Mouse (Mus musculus) forebrain, embryonic 13.5 days (tissue): ENCODE measurements at regions not wholly inside any gene's neighbourhood (a gene's known extent, or its start where the extent isn't known, plus 50 kb on each side); places are given as distances from the start of the nearest gene placed in this dataset.

Source experiments
- ATAC-seq: fragments of 200-750 bp; cut with Nextera tagmentation; 2 replicates; pipeline ENCODE4 v1.8.0; 2017
- H3K27ac ChIP-seq: fragments of 300-500 bp; sonication (generic); 2 replicates; pipeline ENCODE4 v1.5.1; 2015; ENCODE audit warnings: inconsistent platforms, mild to moderate bottlenecking, moderate library complexity
- H3K27me3 ChIP-seq: fragments of 300-500 bp; sonication (generic); 2 replicates; pipeline ENCODE4 v1.6.1; 2015; ENCODE audit warnings: mild to moderate bottlenecking, inconsistent platforms
- H3K36me3 ChIP-seq: fragments of 300-500 bp; sonication (generic); 2 replicates; pipeline ENCODE4 v1.6.1; 2015; ENCODE audit warnings: mild to moderate bottlenecking, inconsistent platforms; ENCODE audit not compliant: poor library complexity, severe bottlenecking
- H3K4me1 ChIP-seq: fragments of 300-500 bp; sonication (generic); 2 replicates; pipeline ENCODE4 v1.6.1; 2015; ENCODE audit warnings: inconsistent platforms
- H3K4me2 ChIP-seq: fragments of 300-500 bp; sonication (generic); 2 replicates; pipeline ENCODE4 v1.6.1; 2015; ENCODE audit warnings: inconsistent platforms, mild to moderate bottlenecking, moderate library complexity
- H3K4me3 ChIP-seq: fragments of 300-500 bp; sonication (generic); 2 replicates; pipeline ENCODE4 v1.5.1; 2015; ENCODE audit warnings: mild to moderate bottlenecking, inconsistent platforms
- H3K9ac ChIP-seq: fragments of 300-500 bp; sonication (generic); 2 replicates; pipeline ENCODE4 v1.6.1; 2015; ENCODE audit warnings: mild to moderate bottlenecking, inconsistent platforms
- H3K9me3 ChIP-seq: fragments of 300-500 bp; sonication (generic); replicated peaks from 2 replicates; pipeline ENCODE4 v1.6.1; 2016; ENCODE audit warnings: inconsistent platforms
- WGBS: fragments of 180-500 bp; shearing (Covaris S2); methylation state at CpG from one replicate; pipeline ENCODE4 v1.1.7; 2015; 5-methylcytosine and 5-hydroxymethylcytosine counted together

DNA sequence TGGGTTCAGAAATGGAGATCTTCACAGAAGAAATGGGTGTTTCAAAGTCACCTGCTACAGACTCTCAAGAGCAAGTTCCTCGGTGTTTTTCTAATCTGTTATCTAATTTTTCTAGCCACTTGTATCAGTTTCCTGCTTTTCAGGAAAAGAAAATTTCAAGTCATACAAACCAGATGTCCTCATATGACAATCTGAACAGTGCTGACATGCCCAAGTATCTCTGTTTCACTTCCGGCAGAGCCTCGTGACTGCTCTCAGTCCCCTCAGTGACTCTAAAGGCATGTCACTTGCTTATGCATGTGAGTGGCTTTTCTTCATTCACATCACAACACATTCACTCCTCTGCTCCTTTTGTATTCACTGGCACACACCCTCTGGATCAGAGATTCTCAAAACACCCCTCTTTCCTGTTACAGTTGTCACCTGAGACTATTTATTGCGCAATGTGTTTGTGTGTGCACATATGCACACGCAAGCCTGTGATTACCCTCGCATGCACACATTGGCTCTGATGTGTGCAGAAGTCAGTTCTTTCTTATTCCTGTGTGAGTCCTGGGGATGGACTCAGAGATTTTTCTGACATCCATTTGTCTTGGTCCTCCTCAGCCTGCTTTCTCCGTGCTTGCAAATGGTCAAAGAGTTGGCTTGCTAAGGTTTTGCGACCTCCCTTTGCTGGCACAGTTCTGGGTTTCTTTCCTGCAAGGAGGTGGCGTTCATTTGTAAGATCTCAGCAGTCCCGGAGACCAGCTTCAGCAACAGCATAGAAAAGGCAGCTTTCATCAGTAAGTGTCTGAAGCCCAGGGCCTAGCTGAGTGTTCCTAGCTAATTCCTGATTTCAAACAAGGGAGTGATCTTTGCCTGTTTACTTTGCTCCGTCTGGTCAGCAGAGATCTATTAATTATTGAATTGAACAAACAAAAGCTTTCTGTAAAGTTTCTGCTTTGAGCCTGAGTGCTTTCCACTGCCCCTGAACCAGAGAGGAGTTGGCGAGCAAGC, 95.6 kb upstream of the Dazl start:
- Histone ChIP-seq H3K4me2 (no peak overlapping the region), H3K9ac (no peak overlapping the region), H3K36me3 (no peaks in the 10 kb centered on the region), H3K4me3 (no peak overlapping the region), H3K9me3 (no peaks in the 10 kb centered on the region), H3K27ac (no peak overlapping the region), H3K27me3 (no peaks in the 10 kb centered on the region), H3K4me1 (no peaks in the 10 kb centered on the region)
- 84% methylated on average over 12 of the region's 12 CpGs for WGBS
- no peak for ATAC-seq

DNA sequence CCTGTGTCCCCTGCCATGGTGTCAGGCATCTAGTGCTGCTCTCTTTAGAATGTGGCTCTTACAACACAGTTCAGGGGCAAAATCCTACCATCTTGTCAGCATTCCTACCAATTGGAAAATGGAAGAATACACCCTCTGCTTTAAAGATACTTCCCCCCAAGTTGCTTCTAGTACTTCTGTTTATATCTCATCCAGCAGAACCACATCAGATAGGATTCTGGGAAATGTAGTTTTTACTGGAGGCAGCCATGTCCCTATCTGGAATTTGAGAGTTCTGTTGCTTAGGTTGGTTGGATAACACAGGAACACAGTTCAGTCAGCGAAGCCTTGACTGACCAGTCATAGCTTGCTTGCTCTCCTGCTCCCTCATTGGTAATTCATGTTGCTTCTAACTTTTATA, 96.7 kb upstream of the Dazl start:
- 74% methylated on average over 1 of the region's 1 CpGs for WGBS
- Histone ChIP-seq H3K9ac (no peak overlapping the region), H3K27me3 (no peaks in the 10 kb centered on the region), H3K27ac (no peak overlapping the region), H3K4me3 (no peak overlapping the region), H3K4me2 (no peak overlapping the region), H3K36me3 (no peaks in the 10 kb centered on the region), H3K9me3 (no peaks in the 10 kb centered on the region), H3K4me1 (no peaks in the 10 kb centered on the region)
- no peak for ATAC-seq

DNA sequence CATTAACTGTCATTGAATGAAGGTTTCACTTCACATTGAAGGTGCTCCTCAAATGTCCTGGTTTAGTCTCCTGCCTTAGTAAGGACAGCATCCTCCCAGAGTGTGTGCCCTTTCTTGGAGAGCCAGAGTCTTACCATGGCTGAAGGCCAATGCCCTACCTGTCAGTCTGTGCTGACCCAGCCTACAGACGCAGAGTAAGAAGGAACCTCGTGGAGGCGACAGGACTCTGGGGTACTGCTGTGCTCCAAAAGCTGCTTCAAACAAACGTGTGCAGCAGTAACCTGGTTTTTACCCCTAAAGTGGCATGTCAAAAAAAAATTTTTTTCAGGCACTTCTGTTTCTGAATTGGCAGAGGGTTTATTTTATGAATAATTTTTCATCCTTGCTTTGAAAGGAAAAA, 97.8 kb upstream of the Dazl start:
- no peak overlapping the region for H3K9ac ChIP-seq
- ATAC-seq, result no peak
- no peaks in the 10 kb centered on the region for H3K36me3 ChIP-seq
- H3K27me3 ChIP-seq, result no peaks in the 10 kb centered on the region
- H3K4me2 ChIP-seq, result no peak overlapping the region
- no peak overlapping the region for H3K27ac ChIP-seq
- no peaks in the 10 kb centered on the region for H3K4me1 ChIP-seq
- H3K9me3 ChIP-seq, result no peaks in the 10 kb centered on the region
- WGBS, result 92% methylated on average over 4 of the region's 4 CpGs
- H3K4me3 ChIP-seq, result no peak overlapping the region

DNA sequence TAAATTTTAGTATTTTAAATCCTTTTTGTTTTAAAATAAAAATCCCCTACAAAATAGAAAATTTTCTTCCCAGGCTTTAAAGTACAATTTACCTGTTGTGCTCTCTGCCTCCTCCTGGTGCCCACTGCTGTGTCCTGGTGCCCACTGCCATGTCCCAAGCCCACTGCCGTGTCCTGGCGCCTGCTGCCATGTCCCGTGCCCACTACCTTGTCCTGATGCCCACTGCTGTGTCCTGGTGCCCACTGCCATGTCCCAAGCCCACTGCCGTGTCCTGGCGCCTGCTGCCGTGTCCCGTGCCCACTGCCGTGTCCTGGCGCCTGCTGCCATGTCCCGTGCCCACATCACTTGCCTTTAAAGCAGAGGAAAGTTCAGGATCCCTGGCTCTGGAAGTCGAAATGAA, 98.6 kb upstream of the Dazl start:
- Histone ChIP-seq H3K27ac (no peak overlapping the region), H3K9ac (no peak overlapping the region)
- 93% methylated on average over 11 of the region's 11 CpGs for WGBS

DNA sequence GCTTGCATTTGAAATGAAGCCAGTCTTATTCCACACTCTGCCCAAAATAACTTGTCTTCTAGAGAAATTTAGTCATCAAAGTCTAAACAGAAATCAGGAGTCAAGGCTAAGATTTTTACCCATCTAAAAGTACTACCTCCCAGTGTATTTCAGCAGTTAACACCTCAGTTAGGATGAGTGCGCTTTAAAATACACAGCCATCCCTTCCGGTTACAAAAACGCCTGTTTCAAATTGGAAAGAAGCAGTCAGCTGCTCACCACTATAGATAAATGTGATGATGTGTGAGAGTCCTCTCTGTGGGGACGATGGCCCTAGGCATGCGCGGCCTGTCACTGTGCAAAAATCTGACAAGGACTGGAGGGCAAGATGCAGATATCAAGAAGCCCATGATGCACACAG, 99.0 kb upstream of the Dazl start:
- no peak overlapping the region for H3K4me3 ChIP-seq
- H3K9me3 ChIP-seq, result no peaks in the 10 kb centered on the region
- no peaks in the 10 kb centered on the region for H3K27me3 ChIP-seq
- H3K4me1 ChIP-seq, result no peaks in the 10 kb centered on the region
- H3K9ac ChIP-seq, result no peak overlapping the region
- 94% methylated on average over 6 of the region's 6 CpGs for WGBS
- H3K27ac ChIP-seq, result no peak overlapping the region
- no peaks in the 10 kb centered on the region for H3K36me3 ChIP-seq
- H3K4me2 ChIP-seq, result no peak overlapping the region
- ATAC-seq, result no peak

More for the DNA sequence above, 98.6 kb upstream of the Dazl start:
- no peaks in the 10 kb centered on the region for H3K4me1 ChIP-seq
- H3K36me3 ChIP-seq, result no peaks in the 10 kb centered on the region
- no peak for ATAC-seq
- H3K9me3 ChIP-seq, result no peaks in the 10 kb centered on the region
- no peak overlapping the region for H3K4me2 ChIP-seq
- H3K27me3 ChIP-seq, result no peaks in the 10 kb centered on the region
- no peak overlapping the region for H3K4me3 ChIP-seq

DNA sequence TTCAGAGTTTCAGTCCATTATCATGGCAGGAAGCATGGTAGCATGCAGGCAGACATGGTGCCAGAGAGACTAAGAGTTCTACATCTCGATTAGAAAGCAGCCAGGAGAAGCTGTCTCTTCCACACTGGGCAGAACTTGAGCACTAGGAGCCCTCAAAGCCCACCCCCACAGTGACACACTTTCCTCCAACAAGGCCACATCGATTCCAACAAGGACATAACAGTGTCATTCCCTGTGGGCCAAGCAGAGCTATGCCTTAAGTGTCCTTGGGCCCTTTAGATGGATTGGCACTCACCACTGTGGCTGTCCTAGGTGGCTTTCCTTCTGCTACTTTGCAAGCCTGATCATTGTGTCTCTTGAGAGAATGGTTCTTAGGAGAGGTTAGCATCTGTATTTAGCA, 99.5 kb upstream of the Dazl start:
- no peak for ATAC-seq
- H3K9me3 ChIP-seq, result no peaks in the 10 kb centered on the region
- no peaks in the 10 kb centered on the region for H3K36me3 ChIP-seq
- 88% methylated on average over 2 of the region's 2 CpGs for WGBS
- no peak overlapping the region for H3K4me3 ChIP-seq
- no peaks in the 10 kb centered on the region for H3K27me3 ChIP-seq
- H3K9ac ChIP-seq, result no peak overlapping the region
- no peak overlapping the region for H3K4me2 ChIP-seq
- no peaks in the 10 kb centered on the region for H3K4me1 ChIP-seq
- no peak overlapping the region for H3K27ac ChIP-seq

DNA sequence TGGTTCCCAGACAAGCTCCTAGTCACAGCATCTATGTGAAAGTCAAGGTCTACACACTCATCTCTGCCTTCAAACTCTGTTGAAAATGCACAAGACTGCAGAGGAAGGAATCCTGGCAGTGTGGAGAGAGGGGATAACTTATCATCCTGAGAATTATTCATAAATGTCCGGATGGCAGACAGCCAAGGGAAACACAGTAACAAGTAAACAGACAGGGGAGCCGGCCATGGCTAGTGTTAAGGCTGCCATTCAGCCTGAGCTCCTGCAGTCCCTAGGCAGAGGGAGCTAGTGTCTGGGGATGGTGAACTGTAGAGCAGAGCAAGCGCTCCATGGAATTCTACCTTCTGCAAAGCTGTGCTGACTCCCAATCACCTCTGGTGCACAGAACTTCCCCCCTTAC, 100.3 kb upstream of the Dazl start:
- Histone ChIP-seq H3K9me3 (no peaks in the 10 kb centered on the region), H3K27me3 (no peaks in the 10 kb centered on the region), H3K4me3 (no peak overlapping the region), H3K9ac (no peak overlapping the region), H3K27ac (no peak overlapping the region), H3K4me1 (no peaks in the 10 kb centered on the region), H3K4me2 (no peak overlapping the region), H3K36me3 (no peaks in the 10 kb centered on the region)
- no peak for ATAC-seq
- WGBS, result 76% methylated on average over 3 of the region's 3 CpGs

DNA sequence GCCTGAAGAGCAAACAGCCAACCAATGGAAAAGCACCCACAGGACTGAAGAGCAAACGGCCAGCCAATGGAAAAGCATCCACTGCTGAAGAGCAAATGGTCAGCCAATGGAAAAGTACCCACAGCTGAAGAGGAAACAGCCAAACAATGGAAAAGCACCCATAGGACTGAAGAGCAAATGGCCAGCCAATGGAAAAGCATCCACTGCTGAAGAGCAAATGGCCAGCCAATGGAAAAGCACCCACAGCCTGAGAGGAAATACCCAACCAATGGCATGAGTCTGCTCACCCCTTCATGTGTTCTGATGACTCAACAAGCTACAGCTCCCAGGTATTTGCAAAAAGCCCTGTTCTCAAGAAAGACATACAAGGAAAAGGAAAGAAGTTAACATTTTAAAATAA, 101.4 kb upstream of the Dazl start:
- no peaks in the 10 kb centered on the region for H3K9me3 ChIP-seq
- H3K36me3 ChIP-seq, result no peaks in the 10 kb centered on the region
- no peaks in the 10 kb centered on the region for H3K4me1 ChIP-seq
- no peaks in the 10 kb centered on the region for H3K27me3 ChIP-seq
- no peak overlapping the region for H3K4me2 ChIP-seq
- H3K9ac ChIP-seq, result no peak overlapping the region
- H3K4me3 ChIP-seq, result no peak overlapping the region
- 84% methylated on average over 1 of the region's 1 CpGs for WGBS
- ATAC-seq, result no peak
- H3K27ac ChIP-seq, result no peak overlapping the region

DNA sequence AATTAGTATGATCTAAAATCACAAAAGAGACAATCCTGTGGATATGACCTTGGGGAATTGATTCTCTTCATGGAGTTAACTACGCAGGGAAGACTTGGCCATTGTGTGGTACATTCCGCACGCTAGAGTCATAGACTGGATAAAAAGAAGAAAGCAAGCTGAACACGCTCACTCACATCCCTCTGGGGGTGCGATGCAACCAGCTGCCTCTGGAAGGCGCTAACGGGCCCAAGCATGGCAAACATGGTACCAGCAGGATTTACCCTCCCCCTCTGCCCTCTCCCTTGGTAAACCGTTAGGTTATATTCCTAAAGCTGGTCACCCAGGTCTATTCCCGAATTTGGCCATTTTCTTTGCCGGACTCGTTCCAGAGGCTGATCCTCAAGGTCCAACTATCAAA, 102.2 kb upstream of the Dazl start:
- H3K9me3 ChIP-seq, result no peaks in the 10 kb centered on the region
- no peak overlapping the region for H3K4me3 ChIP-seq
- H3K27me3 ChIP-seq, result no peaks in the 10 kb centered on the region
- ATAC-seq, result no peak
- WGBS, result 97% methylated on average over 11 of the region's 11 CpGs
- no peak overlapping the region for H3K27ac ChIP-seq
- H3K9ac ChIP-seq, result no peak overlapping the region
- H3K36me3 ChIP-seq, result no peaks in the 10 kb centered on the region
- no peaks in the 10 kb centered on the region for H3K4me1 ChIP-seq
- no peak overlapping the region for H3K4me2 ChIP-seq

DNA sequence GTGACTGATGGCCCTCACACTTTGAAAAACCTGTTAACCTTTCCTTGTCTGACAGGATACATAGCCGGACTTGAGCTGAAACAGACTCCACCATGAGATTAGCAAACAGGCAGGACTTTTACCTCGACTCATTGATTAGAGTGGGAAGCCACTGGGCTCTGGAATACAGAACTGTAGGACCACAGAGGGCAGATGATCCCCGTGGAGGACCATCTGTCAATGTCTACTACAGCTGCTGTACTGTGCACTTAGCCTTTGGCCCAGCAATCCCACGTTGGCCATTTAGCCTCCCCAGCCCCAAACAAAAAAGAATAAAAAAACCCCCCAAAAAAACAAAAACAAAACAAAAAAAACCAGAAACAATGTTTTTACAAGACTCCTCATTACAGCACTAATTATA, 103.9 kb upstream of the Dazl start:
- H3K4me3 ChIP-seq, result no peak overlapping the region
- WGBS, result 74% methylated on average over 4 of the region's 4 CpGs
- no peaks in the 10 kb centered on the region for H3K27me3 ChIP-seq
- H3K4me2 ChIP-seq, result no peak overlapping the region
- H3K27ac ChIP-seq, result no peak overlapping the region
- no peak overlapping the region for H3K9ac ChIP-seq
- no peaks in the 10 kb centered on the region for H3K4me1 ChIP-seq
- H3K9me3 ChIP-seq, result no peaks in the 10 kb centered on the region
- no peaks in the 10 kb centered on the region for H3K36me3 ChIP-seq
- no peak for ATAC-seq

DNA sequence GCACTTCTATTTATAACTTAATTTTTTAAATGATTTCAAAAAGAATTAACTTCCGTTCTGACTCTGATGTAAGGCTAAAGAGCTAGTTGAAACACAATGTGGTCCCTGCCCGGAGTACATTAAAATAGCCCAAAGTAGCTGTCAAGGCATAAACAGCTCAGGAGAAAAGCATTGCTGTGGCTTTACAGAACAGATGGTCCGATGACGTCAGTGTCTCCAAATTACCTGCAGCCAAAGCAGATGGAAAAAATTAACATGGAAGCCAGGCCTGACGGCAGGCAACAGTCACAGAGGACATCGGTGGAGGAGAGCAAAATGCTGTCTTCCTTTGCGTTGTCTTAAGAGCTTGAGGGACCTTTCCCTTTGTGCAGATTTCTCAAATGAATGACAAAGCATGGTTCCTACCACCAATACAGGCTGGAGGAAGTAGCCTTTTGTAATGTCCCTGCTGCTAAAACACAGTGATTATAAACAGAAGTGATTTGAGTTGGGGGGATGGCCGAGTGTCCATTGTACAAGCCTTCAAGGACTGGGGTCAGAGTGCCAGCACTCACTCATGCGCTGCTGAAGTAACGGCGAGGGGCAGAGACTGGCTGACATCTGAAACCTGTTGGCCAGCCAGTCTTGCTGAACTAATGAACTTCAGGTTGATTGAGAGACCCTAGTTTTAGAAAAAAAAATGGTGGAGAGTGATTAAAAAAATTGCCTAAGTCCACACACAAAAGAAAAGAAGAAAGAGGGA, 101.8 kb upstream of the Plcl2 start:
- Histone ChIP-seq H3K27me3 (no peaks in the 10 kb centered on the region), H3K27ac (peak overlapping the region; percentile 57; the same call in 1 of the 2 replicates), H3K4me3 (no peak overlapping the region), H3K36me3 (no peaks in the 10 kb centered on the region), H3K9ac (no peak overlapping the region), H3K4me2 (no peak overlapping the region), H3K9me3 (no peaks in the 10 kb centered on the region), H3K4me1 (peaks cover 14% of the 10 kb centered on the region)
- whole genome bisulfite sequencing, result 53% methylated on average over 11 of the region's 11 CpGs
- peak; percentile 84 for ATAC-seq

DNA sequence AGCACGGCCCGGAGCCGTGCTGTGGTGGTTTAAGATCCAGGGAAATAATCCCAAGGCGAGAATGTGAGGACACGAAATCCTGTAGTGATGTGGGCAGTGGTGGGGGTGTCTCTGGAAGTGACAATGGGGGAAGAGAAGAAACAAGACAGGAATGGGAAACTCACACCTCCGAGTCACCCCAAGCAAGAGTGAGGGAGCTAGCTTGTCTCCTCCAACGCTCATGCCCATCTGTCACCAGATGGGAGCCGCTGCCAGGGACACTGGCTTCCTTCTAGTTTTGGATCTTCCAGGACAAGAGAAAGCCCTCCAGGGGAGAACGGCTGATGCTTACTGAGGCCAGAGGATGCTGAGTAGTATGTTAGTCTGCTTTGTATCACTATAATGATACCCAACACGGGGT, 100.6 kb upstream of the Plcl2 start:
- WGBS, result 89% methylated on average over 10 of the region's 10 CpGs
- no peaks in the 10 kb centered on the region for H3K36me3 ChIP-seq
- H3K27ac ChIP-seq, result no peak overlapping the region
- H3K9ac ChIP-seq, result no peak overlapping the region
- no peak for ATAC-seq
- no peak overlapping the region for H3K4me2 ChIP-seq
- H3K27me3 ChIP-seq, result no peaks in the 10 kb centered on the region
- H3K4me1 ChIP-seq, result peaks cover 14% of the 10 kb centered on the region
- H3K9me3 ChIP-seq, result no peaks in the 10 kb centered on the region
- H3K4me3 ChIP-seq, result no peak overlapping the region
